Mouse (Mus musculus) ES-CJ7 (cell line): ENCODE measurements around the gene Ttc23.

Experiments
- DNase-seq: peaks from one replicate; pipeline ENCODE4 v3.0.0; 2011; ENCODE audit warnings: low read depth, low spot score

Gene Ttc23

DNA sequence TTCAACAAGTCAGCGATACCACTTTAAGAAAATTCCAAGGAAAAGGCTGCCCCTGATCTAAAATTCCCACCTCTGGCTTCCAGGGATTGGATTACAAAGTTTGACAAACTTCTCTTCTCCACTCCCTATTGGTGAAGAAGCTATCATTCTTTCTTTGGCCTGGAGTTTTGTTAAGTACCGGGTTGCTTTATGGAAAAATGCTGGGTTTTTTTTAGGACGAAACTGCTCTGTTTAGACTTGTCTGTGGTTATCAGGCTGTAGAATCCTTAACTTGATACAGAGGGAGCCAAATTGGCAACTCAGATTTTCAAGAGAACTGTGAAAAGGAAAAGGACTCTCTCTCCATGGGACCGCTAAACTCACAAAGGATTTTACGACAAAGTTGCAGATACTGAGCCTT is at the start of gene Ttc23:
Gene Ttc23, plus strand, starts transcription at position 134 of the 400 bp plus-strand sequence.
- peak; percentile 70 for DNase-seq

DNA sequence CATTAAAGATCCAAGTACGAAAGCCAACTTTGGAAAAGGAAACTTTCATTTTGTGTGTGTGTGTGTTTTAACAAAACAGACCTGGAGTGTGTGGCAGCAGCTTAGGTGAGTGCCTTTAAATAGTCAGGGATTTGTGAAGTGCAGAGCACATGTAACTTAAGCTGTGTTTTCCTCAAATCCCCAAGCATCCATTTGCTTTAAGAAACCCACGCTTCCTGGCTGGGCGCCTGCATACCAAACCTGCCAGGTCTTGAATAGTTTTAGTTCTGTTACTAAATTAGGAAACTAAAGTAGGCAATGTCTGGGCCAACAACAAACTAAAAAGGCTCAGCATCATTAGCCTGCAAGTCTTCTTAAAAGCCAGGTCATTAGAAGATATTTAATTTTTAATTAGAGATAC is 49.2 kb upstream of the Ttc23 start:
- no peak for DNase-seq

DNA sequence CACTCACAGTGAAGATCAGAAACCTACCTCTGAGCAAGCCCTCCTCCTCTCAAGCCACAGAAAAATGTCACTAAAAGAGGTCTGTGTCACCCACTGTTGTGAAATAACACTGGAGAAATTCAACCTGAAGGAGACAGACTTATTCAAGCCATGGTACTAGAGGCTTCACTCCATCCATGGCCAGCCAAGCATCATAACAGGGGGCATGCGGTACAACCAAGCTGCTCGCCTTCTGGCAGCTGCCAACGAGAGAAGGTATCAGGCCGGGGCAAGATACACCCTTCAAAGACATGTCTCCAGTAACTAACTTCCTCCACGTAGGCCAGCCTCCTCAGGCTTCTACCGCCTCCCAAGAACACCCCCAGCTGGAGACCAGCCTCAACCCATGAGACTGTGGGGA is 42.1 kb upstream of the Ttc23 start:
- DNase-seq = no peak

DNA sequence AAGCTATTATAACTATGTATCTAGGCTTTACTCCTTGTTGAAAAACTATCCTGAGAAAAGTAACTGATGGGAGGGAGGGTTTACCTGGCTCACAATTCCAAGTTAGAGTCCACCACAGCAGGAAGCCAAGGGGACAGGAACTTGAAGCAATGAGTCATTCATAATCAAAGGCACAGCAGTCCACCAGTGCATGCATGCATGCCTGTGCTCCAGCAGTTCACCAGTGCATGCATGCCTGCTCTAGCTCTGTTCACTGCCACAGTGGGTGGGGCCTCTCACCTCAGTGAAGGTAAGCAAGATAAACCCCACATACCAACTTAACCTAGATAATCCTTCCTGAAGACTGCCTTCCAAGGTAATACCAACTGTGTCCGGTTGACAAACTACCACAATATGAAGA is 41.0 kb upstream of the Ttc23 start:
- DNase-seq = no peak

DNA sequence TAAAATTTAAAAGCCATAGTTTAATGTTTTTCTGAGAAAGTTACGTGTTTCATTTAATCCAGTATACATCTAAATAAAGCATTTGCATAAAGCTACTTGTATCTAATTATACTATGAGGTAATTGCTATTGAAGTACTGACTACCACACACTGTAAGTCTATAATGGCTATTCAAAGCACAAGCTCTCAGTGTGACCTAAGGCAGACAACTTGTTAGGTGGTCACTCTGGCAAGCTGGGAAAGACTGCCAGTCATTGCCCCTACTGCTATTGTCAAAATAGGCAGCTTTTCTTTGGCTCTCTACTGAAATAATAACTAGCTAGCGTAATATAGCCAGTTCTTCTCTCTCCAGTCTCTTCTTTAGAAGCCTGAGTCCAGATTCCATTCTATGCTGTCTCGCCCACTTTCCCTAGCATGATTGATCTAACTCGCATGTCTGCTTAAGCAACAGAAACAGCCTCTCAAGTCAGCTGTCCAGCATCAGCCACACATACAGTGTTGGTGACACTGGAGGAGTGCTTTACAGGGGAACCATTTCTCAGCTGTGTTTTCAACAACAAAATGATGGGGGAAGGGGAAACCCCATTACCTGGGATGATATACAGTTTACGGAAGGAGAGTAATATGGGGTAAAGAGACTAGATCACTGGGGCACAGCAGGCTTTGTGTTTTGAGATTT is 39.4 kb upstream of the Ttc23 start:
- no peak for DNase-seq

DNA sequence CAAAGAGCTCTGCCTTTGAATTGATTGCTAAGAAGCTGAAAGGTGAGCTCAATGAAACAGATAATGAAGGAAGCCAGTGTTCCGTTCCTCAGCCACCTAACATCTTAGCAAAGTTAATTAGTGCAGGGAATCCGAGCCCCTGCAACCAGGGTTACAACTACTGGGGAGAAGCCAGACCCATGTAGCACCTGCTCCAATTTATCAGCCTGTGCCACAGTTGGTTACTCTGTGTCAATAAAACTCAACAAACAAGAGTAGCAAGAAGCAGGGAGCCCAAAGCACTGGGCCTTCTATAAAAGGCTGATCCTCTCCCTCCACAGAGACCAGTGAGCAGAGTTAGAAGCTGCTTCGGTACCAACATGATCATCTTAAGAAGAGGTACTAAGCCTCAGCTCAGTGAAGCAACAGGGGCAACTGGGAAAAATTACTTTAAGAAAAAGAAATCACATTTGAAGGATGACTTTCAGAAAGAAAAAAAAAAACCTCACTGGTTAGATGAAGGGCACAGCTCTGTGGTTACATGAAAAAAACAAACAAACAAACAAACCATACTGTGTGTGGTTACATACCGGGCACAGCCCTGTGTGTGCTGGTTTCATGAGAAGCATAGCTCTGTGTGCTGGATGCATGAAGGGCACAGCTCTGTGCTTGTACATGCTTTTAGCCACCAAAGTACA is 38.7 kb upstream of the Ttc23 start:
- no peak for DNase-seq

DNA sequence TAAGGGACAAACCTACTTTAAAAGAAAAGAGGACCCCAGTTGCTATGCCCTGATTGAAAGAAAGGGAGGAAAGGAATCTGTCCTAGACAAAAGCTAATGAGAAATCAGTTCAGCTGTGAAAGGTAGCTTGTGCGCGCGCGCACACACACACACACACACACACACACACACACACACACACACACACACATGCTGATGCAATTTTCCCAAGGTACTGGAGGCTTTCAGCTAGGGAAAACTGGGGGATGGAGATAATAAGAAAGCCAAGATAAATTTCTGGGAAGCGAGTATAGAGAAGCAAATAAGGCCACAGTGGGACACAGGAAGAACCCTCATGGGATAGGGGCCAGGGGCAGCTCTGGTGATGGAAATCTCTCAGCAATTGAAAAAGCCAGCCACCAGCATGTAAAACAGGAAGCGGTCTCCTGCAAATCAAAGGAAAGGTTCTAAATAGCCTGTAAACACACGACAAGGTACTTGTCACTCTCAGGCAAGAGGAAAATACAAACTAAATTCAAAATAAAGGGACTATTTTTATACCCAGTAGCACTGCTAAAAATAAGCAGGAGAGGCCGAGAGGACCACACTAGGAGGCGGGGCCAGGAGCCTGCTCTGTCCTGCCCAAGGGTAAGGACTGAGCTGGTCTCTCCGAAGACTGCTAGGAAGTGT is 33.3 kb upstream of the Ttc23 start:
- DNase-seq = no peak

DNA sequence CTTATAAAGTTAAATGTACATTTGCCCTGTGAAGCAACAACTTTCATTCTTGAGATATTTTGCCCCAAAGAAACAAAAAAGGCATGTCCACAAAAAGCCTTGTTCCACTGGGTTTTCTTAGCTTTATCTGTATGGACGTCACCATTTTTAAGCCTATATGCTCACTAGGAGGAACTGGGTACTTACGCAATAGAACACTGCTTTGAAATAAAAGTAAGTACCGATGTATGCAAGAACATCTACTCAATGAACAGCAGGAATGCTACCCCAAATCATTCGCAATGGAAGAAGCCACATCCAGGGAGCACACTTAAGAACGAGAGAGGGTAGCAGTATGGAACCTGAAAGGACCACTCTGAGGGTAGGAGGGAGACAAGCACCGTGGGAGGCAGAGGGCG is 32.7 kb upstream of the Ttc23 start:
- DNase-seq = no peak

DNA sequence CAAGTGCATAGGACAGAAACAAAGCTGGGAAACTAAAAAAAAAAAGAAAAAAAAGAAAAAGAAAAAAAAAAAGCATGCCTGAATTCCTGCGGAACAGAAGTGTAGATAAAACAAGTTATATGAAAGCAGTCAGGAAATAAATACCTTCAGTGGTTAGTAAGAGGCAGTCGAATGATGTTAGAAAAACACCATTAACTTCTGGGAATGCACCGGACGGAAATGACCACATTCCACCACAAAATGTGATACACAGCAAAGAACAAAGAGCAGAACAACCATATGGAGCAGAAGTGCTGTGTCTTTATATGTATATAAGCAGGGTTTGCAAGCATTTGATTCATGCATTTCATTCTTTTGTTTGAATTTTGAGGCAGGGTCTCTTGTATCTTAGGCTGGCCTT is 30.3 kb upstream of the Ttc23 start:
- DNase-seq = no peak

DNA sequence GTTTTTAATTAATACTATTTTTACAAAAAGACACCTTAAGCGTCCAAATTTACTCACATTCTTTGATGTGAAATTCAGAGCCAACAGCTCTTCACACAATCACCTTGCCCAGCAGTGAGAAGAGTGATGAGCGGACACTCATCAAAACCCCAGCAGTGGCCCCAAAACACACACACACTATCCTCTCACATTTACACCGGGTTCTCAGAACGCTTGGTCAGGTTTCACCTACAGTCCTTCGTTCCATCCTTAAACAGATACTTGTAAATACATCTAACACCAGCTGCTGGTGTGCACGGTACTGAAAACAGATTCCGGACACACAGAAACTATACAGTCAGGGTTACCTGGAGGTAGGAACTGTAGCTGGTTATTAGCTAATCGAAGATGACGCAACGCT is 29.6 kb upstream of the Ttc23 start:
- DNase-seq = no peak

DNA sequence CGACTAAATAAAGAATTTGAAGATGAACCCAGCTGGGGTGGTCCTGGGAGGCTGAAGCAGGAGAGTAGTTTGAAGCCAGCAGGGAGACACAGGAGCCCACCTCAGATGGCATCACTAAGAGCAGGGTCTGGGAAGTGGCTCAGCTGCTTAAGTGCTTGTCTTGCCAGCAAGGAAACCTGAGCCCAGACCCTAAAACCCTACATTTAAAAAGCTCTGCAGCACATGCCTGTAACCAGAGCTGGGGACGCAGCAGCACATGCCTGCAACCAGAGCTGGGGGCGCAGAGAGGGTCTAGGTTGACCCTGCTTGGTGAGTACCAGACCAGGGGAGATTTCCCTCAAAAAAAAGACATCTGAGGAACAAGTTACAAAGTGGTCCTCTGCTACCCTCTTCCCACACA is 28.9 kb upstream of the Ttc23 start:
- DNase-seq = no peak

DNA sequence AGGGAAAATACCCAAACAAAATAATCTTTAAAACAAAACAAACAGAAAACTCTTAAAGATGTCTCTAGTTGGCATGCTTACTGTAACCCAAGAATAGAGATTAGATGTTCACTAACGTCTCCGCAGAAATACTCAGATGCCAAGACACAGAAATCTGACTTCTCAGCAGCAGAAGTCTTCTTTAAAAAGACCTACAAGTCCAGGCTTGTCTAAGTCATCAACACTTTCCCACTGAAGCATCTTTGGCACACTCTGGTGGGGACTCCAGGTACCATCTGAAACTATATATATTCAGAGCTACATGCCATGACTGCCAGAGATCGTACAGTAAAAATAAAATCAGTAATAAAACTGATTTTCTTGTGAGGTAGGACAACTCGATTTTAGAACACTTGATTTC is 27.4 kb upstream of the Ttc23 start:
- peak; percentile 45 for DNase-seq

DNA sequence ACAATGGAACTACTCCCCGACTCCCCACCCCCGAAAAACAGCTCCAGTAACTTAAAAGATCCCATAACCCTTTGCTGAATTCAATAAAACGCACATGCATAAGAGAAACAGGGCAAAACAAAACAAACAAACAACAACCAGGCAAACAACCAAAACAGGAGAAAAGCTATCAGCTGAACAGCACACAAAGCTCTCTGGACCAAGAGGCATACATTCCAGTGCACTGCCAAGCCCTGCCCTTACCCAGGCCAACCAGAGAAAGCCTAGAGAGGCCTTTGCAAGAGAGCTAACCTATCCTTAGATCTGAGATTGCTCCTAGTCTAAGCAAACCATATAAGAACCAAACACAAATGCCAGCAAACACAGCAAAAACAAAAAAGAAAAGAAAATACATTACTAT is 25.1 kb upstream of the Ttc23 start:
- DNase-seq = no peak

DNA sequence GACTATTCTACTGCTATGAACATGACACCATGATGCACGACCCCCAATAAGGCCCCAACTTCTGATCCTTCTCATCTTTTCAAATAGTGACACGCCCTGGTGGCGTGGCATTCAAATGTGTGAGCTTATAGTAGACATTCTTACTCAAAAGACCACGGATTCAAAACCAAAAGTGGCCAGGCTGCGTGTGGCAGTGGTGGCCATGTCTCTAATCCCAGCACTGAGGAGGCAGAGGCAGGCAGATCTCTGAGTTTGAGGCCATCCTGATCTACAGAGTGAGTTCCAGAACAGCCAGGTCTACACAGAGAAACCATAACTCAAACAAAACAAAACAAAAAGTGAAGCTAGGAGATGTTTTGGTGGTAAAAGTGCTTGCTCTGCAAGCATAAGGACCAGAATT is 20.5 kb upstream of the Ttc23 start:
- DNase-seq = no peak

DNA sequence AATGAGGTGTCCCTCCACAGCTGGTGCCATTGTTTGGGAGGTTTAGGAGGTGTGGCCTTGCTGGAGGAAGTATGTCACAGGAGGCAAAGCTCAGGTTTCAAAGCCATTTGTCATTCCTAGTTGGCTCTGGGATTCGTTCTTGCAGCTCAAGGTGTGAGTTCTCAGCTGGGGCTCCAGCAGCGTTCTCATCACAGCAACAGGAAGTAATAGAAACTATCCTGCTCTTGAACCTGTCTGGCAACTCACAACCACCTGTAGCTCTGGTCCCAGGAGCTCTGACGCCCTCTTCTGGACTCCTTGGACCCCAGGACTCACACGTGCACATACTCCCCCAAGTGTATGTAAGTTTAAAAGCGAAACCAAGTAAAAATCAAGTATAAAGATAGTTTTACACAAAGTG is 17.5 kb upstream of the Ttc23 start:
- DNase-seq = peak; percentile 75

DNA sequence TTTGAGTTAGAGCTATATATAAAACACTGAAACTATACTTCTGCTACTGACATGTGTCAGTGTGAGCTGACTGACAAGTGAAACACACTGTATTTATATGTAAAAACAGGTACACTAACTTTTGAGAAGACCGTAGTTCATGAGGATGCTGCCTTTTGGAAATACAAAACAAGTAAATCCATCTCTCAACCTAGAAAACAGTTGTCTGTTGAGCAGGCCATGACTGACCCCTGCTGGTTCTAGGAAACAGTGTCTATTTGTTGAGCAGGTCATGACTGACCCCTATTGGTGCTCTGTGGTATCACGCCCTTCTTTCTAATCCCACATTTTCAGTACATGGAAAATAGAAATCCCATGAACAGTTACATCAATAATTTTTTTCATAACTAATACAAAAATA is 16.4 kb upstream of the Ttc23 start:
- peak; percentile 83 for DNase-seq

DNA sequence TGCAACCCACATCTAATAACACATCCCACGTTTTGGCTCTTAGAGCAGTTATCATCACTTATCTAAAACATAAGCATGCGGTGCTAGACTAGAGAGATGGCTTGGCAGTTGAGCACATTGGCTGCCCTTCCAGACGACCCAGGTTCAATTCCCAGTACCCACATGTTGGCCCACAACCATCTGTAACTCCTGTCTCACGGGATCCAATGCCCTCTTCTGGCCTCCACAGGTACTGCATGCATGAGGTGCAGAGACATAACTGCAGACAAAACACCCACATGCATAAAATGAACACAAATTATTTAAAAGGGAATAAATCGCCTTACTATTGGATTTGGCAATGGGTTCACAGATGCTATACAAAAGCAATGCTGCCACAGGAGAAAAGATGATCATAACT is 14.8 kb upstream of the Ttc23 start:
- peak; percentile 56 for DNase-seq

DNA sequence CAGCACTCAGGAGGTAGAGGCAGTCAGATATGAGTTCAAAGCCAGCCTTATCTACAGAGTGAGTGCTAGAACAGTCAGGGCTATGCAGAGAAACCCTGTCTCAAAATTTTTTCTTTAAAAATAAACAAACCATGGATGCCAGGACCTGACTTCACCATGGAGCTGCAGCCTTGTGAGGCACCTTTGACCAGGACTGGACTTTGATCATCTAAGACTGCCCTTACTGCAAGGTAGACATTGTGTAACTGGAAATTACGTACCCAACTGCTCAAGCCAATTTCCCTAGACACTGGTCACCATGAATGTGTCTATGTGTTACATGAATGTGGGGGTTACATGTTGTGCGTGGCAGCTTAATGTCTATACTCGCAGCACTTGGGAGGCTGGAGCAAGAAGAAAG is 13.0 kb upstream of the Ttc23 start:
- no peak for DNase-seq

DNA sequence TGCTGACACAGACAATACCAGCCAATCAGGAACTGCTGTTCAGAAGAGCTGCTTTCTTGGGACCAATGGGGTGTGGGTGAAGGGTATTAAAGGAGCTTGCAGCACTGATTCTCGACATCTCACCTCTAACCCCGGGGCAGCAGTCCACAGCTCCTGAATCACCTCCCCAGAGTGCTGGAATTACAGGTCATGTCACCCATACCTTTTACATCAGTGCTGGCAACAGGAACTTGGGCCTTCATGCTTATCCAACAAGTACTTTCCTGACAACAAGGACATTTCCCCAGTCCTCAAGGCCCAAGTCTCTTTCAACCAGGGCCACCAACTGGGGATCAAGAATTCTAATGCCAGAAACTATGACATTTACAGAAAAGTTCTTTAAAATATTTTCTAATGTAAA is 11.0 kb upstream of the Ttc23 start:
- no peak for DNase-seq

DNA sequence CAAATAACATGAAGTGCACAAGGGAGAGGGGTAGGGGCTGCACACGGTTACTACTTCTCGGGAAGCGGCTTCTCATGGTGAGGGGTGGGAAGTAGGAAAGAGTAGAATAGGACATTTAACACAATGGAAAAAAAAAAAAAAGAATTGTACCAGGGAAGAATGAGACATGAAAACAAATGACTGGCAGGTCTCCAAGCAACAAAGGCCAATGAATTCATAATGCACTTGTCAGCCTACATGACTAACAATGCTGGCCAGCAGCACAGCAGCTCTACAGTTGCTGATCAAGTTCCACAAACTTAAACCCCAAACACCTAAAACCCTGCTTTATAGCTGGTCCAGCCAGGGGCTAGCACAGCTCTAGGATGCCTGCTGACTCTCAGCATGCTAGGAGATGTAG is 8.2 kb upstream of the Ttc23 start:
- DNase-seq = no peak

DNA sequence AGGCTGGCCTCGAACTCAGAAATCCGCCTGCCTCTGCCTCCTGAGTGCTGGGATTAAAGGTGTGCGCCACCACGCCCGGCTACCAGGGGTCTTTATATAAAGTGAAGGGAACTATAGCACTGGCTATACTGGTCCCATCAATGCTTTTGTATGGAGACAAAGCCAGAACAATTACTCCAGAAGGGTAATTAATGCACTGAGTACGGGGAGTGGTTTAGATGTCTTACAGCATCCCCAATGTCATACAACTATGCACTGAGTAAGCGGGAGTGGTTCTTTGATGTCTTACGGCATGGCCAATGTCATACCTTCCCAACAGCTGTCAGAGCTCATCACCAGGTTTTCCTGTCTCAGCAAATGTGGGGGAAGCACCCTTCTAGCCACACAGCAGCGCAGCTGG is 4.3 kb upstream of the Ttc23 start:
- peak; percentile 58 for DNase-seq

DNA sequence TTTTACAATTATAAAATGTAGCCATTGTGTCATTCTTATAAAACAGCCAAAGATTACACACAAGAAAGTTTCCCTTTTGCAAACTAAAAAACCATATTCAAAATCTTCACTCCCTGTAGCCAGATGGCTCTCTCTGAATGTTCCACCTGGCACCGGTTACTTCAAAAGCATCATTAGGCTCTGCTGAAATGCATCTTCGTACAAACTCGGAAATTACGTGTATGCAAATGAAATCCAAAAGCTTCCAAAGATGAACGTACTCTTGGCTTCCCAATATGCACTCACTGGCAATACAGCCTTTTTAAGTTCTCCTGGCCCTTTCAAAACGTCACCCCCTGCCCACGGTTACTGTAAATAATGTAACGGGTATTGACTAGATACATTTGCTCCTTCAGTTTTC is 2.9 kb upstream of the Ttc23 start:
- no peak for DNase-seq
